Mouse (Mus musculus) megakaryocyte, embryonic 14.5 days (primary cell): ENCODE measurements at regions not wholly inside any gene's neighbourhood (a gene's known extent, or its start where the extent isn't known, plus 50 kb on each side); places are given as distances from the start of the nearest gene placed in this dataset.

Source experiments
- FLI1 ChIP-seq: IDR thresholded peaks from 2 replicates; pipeline ENCODE4 v1.6.1; 2012; ENCODE audit warnings: low read length, inconsistent platforms, mixed read lengths
- GATA1 ChIP-seq: IDR thresholded peaks from 3 replicates; pipeline ENCODE4 v1.6.1; 2012; ENCODE audit warnings: mixed read lengths, low read length, inconsistent platforms, borderline replicate concordance

- TF ChIP-seq GATA1 (no peak), FLI1 (no peak)
These were observed 71.7 kb upstream of the Sestd1 start for GRCm38 (mm10) chr2:77351987-77352628.
